Comparison of ENCODE assay signal across 35 mouse cellular contexts in the genomic region with DNA sequence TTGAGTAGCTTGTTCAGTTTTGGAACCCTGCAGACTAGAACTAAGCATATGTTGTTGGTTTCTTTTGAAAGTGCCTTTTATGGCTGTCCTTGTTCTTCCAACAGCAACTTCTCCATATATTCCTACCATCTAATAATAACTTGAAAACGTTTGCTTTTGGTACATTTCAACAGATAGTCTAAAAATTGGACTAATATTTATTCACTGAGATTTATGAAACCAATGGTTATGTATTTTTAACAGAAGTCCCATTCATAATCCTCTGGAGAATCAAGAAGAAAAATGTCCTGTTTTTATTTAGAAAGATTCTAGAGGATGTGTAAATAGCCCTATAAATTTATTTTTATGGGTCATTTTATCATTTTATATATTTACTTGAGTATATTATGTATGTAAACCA. TPM values are rescaled to one million over a fixed set of nuclear protein-coding genes. Genes with fewer than 3 reads are reported as not detected.
"Had no signal": no experiment of that assay in that cellular context is flagged by ENCODE, and none has a peak within 500 bp of the region (broad histone marks: within the 10 kb centered on the region; RNA-seq: fewer than 3 reads in every experiment).

Gene Rergl, minus strand, starts transcription at position 101 of the 400 bp plus-strand sequence.

- H3K27ac ChIP-seq: embryonic facial prominence, embryonic 10.5 days; embryonic facial prominence, embryonic 12.5 days; embryonic facial prominence, embryonic 13.5 days; embryonic facial prominence, embryonic 15.5 days; forebrain, embryonic 10.5 days; forebrain, embryonic 12.5 days; forebrain, embryonic 13.5 days; forebrain, embryonic 15.5 days; gastrocnemius, adult 2 months; heart, adult 2 months had no signal

- H3K9ac ChIP-seq: embryonic facial prominence, embryonic 12.5 days; embryonic facial prominence, embryonic 13.5 days; embryonic facial prominence, embryonic 15.5 days; forebrain, embryonic 12.5 days; forebrain, embryonic 13.5 days; forebrain, embryonic 15.5 days; forebrain, postnatal 0 days had no signal

- H3K4me2 ChIP-seq: embryonic facial prominence, embryonic 12.5 days; embryonic facial prominence, embryonic 13.5 days; embryonic facial prominence, embryonic 15.5 days; forebrain, embryonic 12.5 days; forebrain, embryonic 13.5 days; forebrain, embryonic 15.5 days had no signal

- H3K36me3 ChIP-seq: embryonic facial prominence, embryonic 10.5 days; embryonic facial prominence, embryonic 12.5 days; embryonic facial prominence, embryonic 13.5 days; embryonic facial prominence, embryonic 15.5 days; forebrain, embryonic 10.5 days; forebrain, embryonic 12.5 days; forebrain, embryonic 15.5 days had no signal

- DNase-seq: cerebellum, adult 2 months; cerebellum, adult 8-10 months; cerebellum, adult 9-10 months; cerebellum, adult 9-11 months; cerebellum, postnatal 10 days; cerebellum, postnatal 14 days; cerebellum, postnatal 25 days; cerebellum, postnatal 36 days; embryo, embryonic 11 days; forebrain, postnatal 0 days; gastrocnemius, adult 2 months; gastrocnemius, postnatal 10 days; gastrocnemius, postnatal 14 days; gastrocnemius, postnatal 25 days; gastrocnemius, postnatal 36 days; heart, adult 11 months; heart, adult 18-20 months; heart, adult 2 months had no signal

- H3K4me3 ChIP-seq: embryonic facial prominence, embryonic 10.5 days; embryonic facial prominence, embryonic 12.5 days; embryonic facial prominence, embryonic 13.5 days; embryonic facial prominence, embryonic 15.5 days; erythroblast, embryonic 14.5 days; forebrain, embryonic 10.5 days; forebrain, embryonic 12.5 days; forebrain, embryonic 13.5 days; forebrain, embryonic 15.5 days; gastrocnemius, adult 2 months; heart, adult 2 months had no signal

- H3K27me3 ChIP-seq: embryonic facial prominence, embryonic 12.5 days; embryonic facial prominence, embryonic 13.5 days; embryonic facial prominence, embryonic 15.5 days; forebrain, embryonic 12.5 days; forebrain, embryonic 13.5 days; forebrain, embryonic 15.5 days had no signal

- H3K4me1 ChIP-seq: embryonic facial prominence, embryonic 10.5 days; embryonic facial prominence, embryonic 12.5 days; embryonic facial prominence, embryonic 13.5 days; embryonic facial prominence, embryonic 15.5 days; forebrain, embryonic 10.5 days; forebrain, embryonic 12.5 days; forebrain, embryonic 13.5 days; forebrain, embryonic 15.5 days had no signal

- H3K9me3 ChIP-seq: embryonic facial prominence, embryonic 10.5 days; embryonic facial prominence, embryonic 12.5 days; embryonic facial prominence, embryonic 13.5 days; embryonic facial prominence, embryonic 15.5 days; forebrain, embryonic 10.5 days; forebrain, embryonic 12.5 days; forebrain, embryonic 13.5 days; forebrain, embryonic 15.5 days had no signal

- ATAC-seq: forebrain, embryonic 13.5 days; forebrain, embryonic 14.5 days; forebrain, embryonic 15.5 days; forebrain, embryonic 16.5 days; forebrain, postnatal 0 days had no signal

RNA-seq across cellular contexts. Expression of gene Rergl, which starts in this region (rescaled TPM):
- total RNA-seq: common myeloid progenitor, adult 5-6 weeks; forebrain, postnatal 0 days; gastrocnemius, adult 2 months; gastrocnemius, adult 8-10 months; gastrocnemius, postnatal 25 days; granulocyte monocyte progenitor cell, adult 5-6 weeks had no signal
- polyA plus RNA-seq: cerebellum, adult 2 months; cortical plate, adult 2 months; embryonic facial prominence, embryonic 10.5 days; embryonic facial prominence, embryonic 11.5 days; embryonic facial prominence, embryonic 12.5 days; embryonic facial prominence, embryonic 13.5 days; embryonic facial prominence, embryonic 15.5 days; erythroblast, embryonic 14.5 days; forebrain, embryonic 10.5 days; forebrain, embryonic 11.5 days; forebrain, embryonic 12.5 days; forebrain, embryonic 13.5 days; forebrain, embryonic 14.5 days; forebrain, embryonic 15.5 days; forebrain, embryonic 16.5 days; forebrain, postnatal 0 days; heart, adult 2 months had no signal
